Mouse (Mus musculus) mesoderm, embryonic 11.5 days (tissue): Measurements from ENCODE around the gene Gadd45g.
"Not testable (repeated sequence)": the region's sequence is repeated elsewhere in the genome, so short reads cannot be mapped to it uniquely, and the experiment has no call there.

ENCODE experiments used
- DNase-seq: peaks from one replicate; pipeline ENCODE4 v3.0.0-alpha.2; 2012; ENCODE audit warnings: low read depth, low spot score

The Gadd45g gene

GRCm38 (mm10) chr13:51833611-51834010 lies 12.9 kb upstream of the Gadd45g start:
- DNase-seq = peak; percentile 60

- DNase-seq = not testable (repeated sequence)
Observed at GRCm38 (mm10) chr13:51834024-51834423, 12.5 kb upstream of the Gadd45g start.

- DNase-seq = no peak
Observed at GRCm38 (mm10) chr13:51834520-51834919, 12.0 kb upstream of the Gadd45g start.

- DNase-seq = not testable (repeated sequence)
Observed at GRCm38 (mm10) chr13:51835208-51835607, 11.3 kb upstream of the Gadd45g start.

- DNase-seq = no peak
Observed at GRCm38 (mm10) chr13:51837402-51837801, 9.1 kb upstream of the Gadd45g start.

GRCm38 (mm10) chr13:51839250-51840026 lies 7.0 kb upstream of the Gadd45g start:
- peak; percentile 69 for DNase-seq

GRCm38 (mm10) chr13:51840702-51841101 lies 5.8 kb upstream of the Gadd45g start:
- DNase-seq = no peak

GRCm38 (mm10) chr13:51841541-51842115 lies 4.8 kb upstream of the Gadd45g start:
- DNase-seq = no peak

GRCm38 (mm10) chr13:51842191-51842590 lies 4.3 kb upstream of the Gadd45g start:
- DNase-seq = no peak

- no peak for DNase-seq
Observed at GRCm38 (mm10) chr13:51842773-51843172, 3.7 kb upstream of the Gadd45g start.

GRCm38 (mm10) chr13:51843298-51843697 lies 3.2 kb upstream of the Gadd45g start:
- DNase-seq = no peak

- no peak for DNase-seq
Observed at GRCm38 (mm10) chr13:51844118-51844517, 2.4 kb upstream of the Gadd45g start.

GRCm38 (mm10) chr13:51844661-51845060 lies 1.8 kb upstream of the Gadd45g start:
- peak; percentile 75 for DNase-seq

- peak; percentile 46 for DNase-seq
Observed at GRCm38 (mm10) chr13:51845072-51845471, 1.4 kb upstream of the Gadd45g start.

- peak; percentile 93 for DNase-seq
Observed at GRCm38 (mm10) chr13:51845591-51846191, 787 bp upstream of the Gadd45g start.

GRCm38 (mm10) chr13:51846868-51847793 lies 653 bp downstream of the Gadd45g start:
- peak; percentile 36 for DNase-seq

GRCm38 (mm10) chr13:51847979-51848480 lies 1.6 kb downstream of the Gadd45g start:
- peak; percentile 62 for DNase-seq

GRCm38 (mm10) chr13:51848481-51849240 lies 2.2 kb downstream of the Gadd45g start:
- DNase-seq = peak; percentile 52

- peak; percentile 75 for DNase-seq
Observed at GRCm38 (mm10) chr13:51849241-51850033, 3.0 kb downstream of the Gadd45g start.

GRCm38 (mm10) chr13:51850565-51850964 lies 4.1 kb downstream of the Gadd45g start:
- DNase-seq = no peak
